Mouse (Mus musculus): ENCODE measurements around the gene Ptdss2.

Ptdss2 gene

GRCm38 (mm10) chr7:141175068-141175467 lies 52.9 kb downstream of the Ptdss2 start:
- DNase-seq: no peak

- peak; percentile 83 for DNase-seq
Observed at GRCm38 (mm10) chr7:141176173-141176572, 54.0 kb downstream of the Ptdss2 start.

- no peak for DNase-seq
Observed at GRCm38 (mm10) chr7:141188194-141188593, 66.0 kb downstream of the Ptdss2 start.

- no peak for DNase-seq
Observed at GRCm38 (mm10) chr7:141188733-141189132, 66.6 kb downstream of the Ptdss2 start.

GRCm38 (mm10) chr7:141190220-141190619 lies 68.0 kb downstream of the Ptdss2 start:
- no peak for DNase-seq

GRCm38 (mm10) chr7:141191036-141191435 lies 68.9 kb downstream of the Ptdss2 start:
- no peak for DNase-seq

- no peak for DNase-seq
Observed at GRCm38 (mm10) chr7:141191796-141192685, 69.9 kb downstream of the Ptdss2 start.

GRCm38 (mm10) chr7:141192776-141193347 lies 70.7 kb downstream of the Ptdss2 start:
- DNase-seq: no peak

- peak; percentile 52 for DNase-seq
Observed at GRCm38 (mm10) chr7:141193348-141193856, 71.2 kb downstream of the Ptdss2 start.

GRCm38 (mm10) chr7:141193948-141194347 lies 71.8 kb downstream of the Ptdss2 start, which contains the start of the genes Hras and Lrrc56:
TSS of gene Hras (minus strand) at chr7:141194005.
TSS of gene Lrrc56 (plus strand) at chr7:141194157.
- peak; percentile 97 for DNase-seq

- DNase-seq: no peak
Observed at GRCm38 (mm10) chr7:141194409-141194808, 72.2 kb downstream of the Ptdss2 start.

GRCm38 (mm10) chr7:141194830-141195229 lies 72.6 kb downstream of the Ptdss2 start:
- DNase-seq: peak; percentile 76

- no peak for DNase-seq
Observed at GRCm38 (mm10) chr7:141195754-141196153, 73.6 kb downstream of the Ptdss2 start.

- DNase-seq: no peak
Observed at GRCm38 (mm10) chr7:141196619-141197282, 74.6 kb downstream of the Ptdss2 start.

- no peak for DNase-seq
Observed at GRCm38 (mm10) chr7:141198121-141198520, 75.9 kb downstream of the Ptdss2 start.

- DNase-seq: no peak
Observed at GRCm38 (mm10) chr7:141204546-141204945, 82.4 kb downstream of the Ptdss2 start.

GRCm38 (mm10) chr7:141205504-141205903 lies 83.3 kb downstream of the Ptdss2 start:
- no peak for DNase-seq

GRCm38 (mm10) chr7:141206182-141206937 lies 84.2 kb downstream of the Ptdss2 start:
- DNase-seq: no peak
